Mouse (Mus musculus) heart, adult 10 weeks (tissue): ENCODE data around the gene Vmn1r219. TPM values are rescaled to one million over a fixed set of nuclear protein-coding genes. Genes with fewer than 3 reads are reported as not detected.

Experiments used
- polyA plus RNA-seq: library from polyadenylated mRNA; stranded (reverse); fragments of 350-450 nt; fragmentation: Illumina TruSeq; extraction: RNeasy Lipid Tissue Mini Kit (QIAGEN cat#74804); gene quantifications from one replicate; pipeline ENCODE4 v1.2.3, GENCODE M21; 2014; ENCODE audit warnings: low read depth, low replicate concordance

Gene Vmn1r219
- polyA plus RNA-seq, result not detected

DNA sequence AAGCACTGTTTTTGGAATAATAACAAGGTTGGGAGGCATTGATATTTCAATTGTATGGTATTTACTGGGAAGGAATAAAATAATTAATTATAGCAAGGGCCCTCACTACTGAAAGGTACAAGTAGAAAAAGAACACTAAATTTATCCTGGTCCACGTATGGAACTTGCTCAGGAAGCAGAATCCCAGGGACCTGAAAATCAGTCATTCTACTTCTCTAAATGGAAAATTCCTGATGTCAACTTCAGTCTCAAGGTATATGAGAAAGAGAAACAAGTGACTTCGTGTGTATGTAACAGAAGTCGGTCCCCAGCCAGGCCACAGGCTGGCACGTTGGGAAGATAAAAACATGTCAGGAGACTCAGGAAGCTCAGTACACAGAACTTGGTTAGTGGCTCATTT lies at the start of gene Vmn1r219:
Vmn1r219 (plus strand) TSS at position 301 of the 400 bp plus-strand sequence.

DNA sequence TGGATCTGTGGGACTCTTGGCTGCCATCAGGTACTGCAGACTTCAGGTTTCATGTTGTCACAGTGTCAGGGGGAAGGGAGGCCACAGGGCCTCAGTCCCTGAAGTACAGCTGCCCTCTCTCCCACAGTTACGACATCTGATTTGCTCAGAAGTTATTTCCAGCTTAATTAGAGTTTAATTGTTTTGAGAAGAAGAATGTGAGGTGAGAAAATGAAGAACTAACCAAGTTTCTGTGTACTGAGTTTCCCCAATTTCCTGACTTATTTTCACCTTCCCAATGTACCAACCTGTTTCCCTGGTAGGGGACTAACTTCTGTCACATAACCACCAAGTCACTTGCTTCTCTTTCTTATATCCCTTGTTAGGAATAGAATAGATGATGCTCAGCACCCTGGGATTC lies 41.0 kb upstream of the Vmn1r219 start, which contains the start of gene Vmn1r217:
Vmn1r217 (minus strand) TSS at position 101 of the 400 bp plus-strand sequence.

DNA sequence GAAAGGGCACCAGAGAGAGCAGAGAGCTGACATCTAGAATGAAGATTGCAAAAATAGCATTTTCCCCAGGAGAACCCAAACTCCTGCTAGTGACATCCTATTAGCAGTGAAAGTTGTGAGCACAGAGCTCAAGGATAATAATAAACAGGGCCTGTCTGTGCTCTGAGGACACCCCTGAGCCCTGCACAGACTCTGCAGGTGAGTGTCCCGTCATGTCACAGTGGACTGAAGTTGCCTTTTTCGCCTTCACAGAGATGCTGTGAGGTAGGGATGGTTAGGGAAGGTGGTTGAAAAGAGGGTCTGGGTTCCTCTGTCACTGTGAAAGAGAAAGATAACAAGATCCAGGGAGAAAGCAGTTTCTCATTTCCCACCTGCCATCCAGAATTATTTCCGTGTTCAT lies 26.0 kb upstream of the Vmn1r219 start, which contains the start of gene Vmn1r218:
Vmn1r218 (plus strand) TSS at position 57 of the 400 bp plus-strand sequence.

DNA sequence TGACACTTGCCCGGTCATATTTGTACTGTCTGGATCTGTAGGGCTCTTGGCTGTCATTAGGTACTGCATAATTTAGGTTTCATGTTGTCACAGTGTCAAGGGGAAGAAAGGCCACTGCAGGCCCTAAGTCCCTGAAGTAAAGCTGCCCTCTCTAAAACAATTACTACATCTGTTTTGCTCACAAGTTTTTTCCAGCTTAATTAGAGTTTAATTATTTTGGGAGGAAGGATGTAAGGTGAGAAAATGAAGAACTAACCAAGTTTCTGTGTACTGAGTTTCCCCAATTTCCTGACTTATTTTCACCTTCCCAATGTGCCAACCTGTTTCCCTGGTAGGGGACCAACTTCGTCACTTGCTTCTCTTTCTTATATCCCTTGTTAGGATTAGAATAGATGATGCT lies 28.8 kb downstream of the Vmn1r219 start, which contains the start of gene Vmn1r220:
Vmn1r220 (minus strand) TSS at position 101 of the 400 bp plus-strand sequence.

DNA sequence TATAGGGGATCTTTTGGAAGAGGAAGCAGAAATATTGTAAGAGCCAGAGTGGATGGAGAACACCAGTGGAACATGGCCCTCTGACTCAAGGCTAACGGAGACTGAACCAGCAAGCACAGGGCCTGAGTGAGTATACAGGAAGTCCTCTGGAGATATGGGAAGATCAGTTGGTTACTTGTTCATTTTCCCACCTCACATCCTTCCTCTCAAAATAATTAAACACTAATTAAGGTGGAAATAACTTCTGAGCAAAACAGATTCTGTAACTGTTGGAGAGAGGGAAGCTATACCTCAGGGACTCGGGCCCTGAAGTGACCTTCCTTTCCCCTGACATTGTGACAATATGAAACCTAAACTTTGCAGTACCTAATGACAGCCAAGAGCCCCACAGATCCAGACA lies 54.7 kb downstream of the Vmn1r219 start, which contains the start of gene Vmn1r221:
Vmn1r221 (plus strand) TSS at position 301 of the 400 bp plus-strand sequence.

Other genes starting within 250 kb of the Vmn1r219 start
- not detected for gene Vmn1r213, start 151.7 kb upstream of the Vmn1r219 start, polyA plus RNA-seq
- gene Vmn1r214, start 128.9 kb upstream of the Vmn1r219 start, polyA plus RNA-seq, result not detected
- not detected for gene Vmn1r215, start 91.3 kb upstream of the Vmn1r219 start, polyA plus RNA-seq
- not detected for gene Vmn1r217, start 41.1 kb upstream of the Vmn1r219 start, polyA plus RNA-seq
- gene Vmn1r218, start 26.2 kb upstream of the Vmn1r219 start, polyA plus RNA-seq, result not detected
- gene Vmn1r220, start 28.7 kb downstream of the Vmn1r219 start, polyA plus RNA-seq, result not detected
- not detected for gene Vmn1r221, start 54.8 kb downstream of the Vmn1r219 start, polyA plus RNA-seq
- not detected for gene Vmn1r222, start 76.6 kb downstream of the Vmn1r219 start, polyA plus RNA-seq
- not detected for gene Vmn1r223, start 87.8 kb downstream of the Vmn1r219 start, polyA plus RNA-seq
- gene Zfp322a, start 209.9 kb downstream of the Vmn1r219 start, polyA plus RNA-seq, result 16.7 TPM